Mouse (Mus musculus): ENCODE measurements around the gene Gprc5a. TPM values are rescaled to one million over a fixed set of nuclear protein-coding genes. Genes with fewer than 3 reads are reported as not detected.

Gene Gprc5a
- 1 to 10 TPM; 2.8 to 2.9 TPM for total RNA-seq (2021)
- long read RNA-seq, experiment 1, partial matches to known transcripts = 0 of 2 reads
- long read RNA-seq, experiment 1, other reads (novel, unspliced or antisense) = 1 of 2 reads
- long read RNA-seq, experiment 2 = 0 reads

DNA sequence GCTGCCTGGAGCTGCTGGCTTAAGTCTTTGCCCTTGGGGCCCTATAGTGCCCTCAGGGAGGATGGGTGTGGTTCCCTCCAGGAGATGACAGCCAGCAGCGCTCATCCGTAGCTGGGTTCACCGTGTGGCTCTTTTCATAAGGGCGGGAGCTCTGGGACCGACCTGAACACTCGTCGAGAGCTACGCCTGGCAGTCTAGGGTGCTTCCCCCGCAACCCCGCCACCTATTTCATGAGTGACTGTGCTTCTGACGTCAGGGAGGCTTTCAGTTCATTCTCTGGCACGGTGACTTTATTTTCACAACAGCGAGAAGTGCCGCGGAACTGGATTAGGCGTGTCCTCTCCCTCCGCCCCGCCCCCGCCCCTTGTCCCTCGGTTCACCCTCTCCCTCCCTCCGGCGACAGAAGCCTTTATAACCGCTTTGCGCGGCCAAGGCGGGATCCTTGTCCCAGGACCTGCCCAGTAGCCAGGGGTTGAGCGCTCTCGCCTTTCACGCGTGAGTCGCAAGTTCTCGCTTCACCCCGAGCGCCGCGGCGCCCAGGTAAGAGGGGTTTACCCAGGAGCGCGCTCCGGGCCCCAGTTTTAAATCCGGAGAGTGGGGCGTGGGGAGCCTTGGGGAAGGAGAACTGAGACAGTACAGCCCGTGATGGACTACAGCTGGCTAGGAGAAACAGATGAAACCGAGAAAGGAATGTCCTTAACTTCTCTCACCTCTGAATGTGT lies at the start of gene Gprc5a:
Gene Gprc5a, plus strand, starts transcription at position 416 of the 722 bp plus-strand sequence.
- peak; percentile 56 to 58 for DNase-seq
- intact Hi-C loops (cut with DNase I) = no loop called here

DNA sequence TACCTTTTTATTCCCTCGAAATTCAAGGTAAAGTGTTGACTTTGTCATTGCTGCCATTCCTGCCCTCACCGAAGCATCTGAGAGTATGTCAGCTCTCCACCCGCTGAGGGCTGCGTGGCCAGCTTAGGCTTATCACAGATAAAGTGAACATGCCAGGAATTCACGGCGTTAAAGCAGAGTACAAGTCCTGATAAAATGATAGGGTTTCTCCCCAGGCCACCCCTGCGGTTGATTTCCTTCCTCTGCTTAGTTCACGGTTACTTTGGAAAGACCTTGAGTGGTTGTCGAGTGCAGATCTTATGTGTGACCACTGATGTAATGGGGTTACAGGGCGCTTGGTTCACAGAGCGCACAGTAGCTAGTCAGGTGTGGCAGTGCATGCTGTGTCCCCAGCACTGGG lies 48.2 kb upstream of the Gprc5a start:
- intact Hi-C loops (cut with DNase I) = no loop called here
- DNase-seq = no peak

DNA sequence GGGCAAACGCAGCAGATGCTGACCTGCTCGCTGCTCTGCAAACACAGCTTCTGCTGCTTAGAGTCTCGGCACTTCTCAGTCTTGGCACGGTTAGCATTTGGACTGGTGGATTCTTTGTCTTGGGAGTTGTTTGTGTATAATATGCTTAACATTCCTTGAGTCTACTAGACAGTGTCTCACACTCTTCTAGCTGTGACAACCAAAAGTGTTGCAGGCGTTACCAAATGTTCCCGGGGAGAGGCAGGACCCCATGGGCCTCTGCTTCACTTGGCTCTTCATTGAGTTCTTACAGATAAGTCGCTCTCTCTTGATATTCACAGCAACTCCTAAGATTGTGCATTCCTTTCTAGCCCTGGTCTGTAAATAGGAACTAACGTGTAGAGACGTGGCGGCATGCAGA lies 45.9 kb upstream of the Gprc5a start:
- intact Hi-C loops (cut with DNase I) = no loop called here
- DNase-seq = no peak

DNA sequence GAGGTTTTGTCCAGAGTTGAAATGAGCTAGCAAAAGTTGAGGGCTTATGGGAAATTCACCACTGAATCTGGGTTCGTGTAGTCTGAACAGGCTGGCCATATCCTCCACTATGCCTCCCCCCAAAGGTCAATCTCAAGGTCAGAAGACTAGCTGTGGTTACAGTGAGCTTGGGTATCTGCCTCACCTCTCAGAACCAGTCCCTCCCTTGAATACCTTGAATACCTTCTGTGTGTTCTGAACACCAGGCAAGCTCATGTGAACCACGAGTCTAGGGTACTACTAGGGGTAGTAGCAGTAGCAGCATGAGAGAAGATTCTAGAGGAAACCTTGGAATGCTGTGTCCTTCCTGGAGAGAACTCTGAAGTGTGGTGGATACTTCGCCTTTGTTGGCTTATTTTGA lies 43.8 kb upstream of the Gprc5a start:
- no peak for DNase-seq
- intact Hi-C loops (cut with DNase I) = no loop called here

DNA sequence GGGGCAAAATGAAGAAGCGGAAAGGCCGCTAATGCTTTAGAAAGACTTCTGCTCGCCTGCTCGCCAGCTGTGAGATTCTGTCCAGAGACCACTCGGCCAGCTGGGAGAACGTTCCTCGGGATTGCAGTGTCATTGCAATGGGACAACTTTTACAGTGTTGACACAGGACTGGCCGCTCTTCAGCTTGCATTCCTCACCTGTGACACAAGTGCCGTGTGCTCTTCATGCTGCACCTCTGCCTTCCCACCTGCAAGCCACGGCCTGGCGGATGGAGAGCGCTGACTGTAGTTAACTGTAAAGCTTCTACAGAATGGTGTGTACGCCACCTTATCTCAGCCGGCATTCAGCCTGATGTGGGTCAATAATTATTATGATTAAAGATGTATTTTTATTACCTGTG lies 42.1 kb upstream of the Gprc5a start:
- DNase-seq = no peak
- intact Hi-C loops (cut with DNase I) = no loop called here

DNA sequence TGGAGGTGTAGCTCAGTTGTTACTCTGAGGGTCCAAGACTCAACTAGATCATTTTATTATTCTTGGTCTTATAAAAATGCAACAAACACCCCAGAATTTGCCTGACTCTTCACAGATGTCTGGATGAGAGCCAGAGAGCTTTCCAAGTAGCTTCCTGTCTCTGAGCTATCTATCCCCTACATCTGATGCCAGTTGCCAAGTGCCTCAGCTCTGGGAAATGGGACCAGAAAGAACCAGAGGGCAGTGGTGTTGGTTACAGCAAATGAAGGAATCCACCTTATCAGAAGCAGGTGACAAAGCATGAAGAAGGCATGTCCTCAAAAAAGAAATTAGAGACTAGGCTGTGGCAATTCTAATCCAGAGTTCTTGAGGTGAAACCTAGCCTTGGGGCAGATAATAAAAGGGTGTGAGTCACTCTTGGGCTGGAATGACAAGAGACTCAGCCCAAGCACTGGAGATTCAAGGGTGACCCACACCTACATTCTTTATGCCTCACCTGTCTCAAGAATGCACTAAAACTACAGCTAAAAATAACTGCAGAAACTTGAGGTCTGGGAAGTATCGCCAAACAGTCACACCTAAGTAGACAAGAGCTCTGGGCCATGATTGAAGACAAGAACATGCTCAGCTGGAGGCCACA lies 40.5 kb upstream of the Gprc5a start:
- intact Hi-C loops (cut with DNase I) = no loop called here
- no peak for DNase-seq

DNA sequence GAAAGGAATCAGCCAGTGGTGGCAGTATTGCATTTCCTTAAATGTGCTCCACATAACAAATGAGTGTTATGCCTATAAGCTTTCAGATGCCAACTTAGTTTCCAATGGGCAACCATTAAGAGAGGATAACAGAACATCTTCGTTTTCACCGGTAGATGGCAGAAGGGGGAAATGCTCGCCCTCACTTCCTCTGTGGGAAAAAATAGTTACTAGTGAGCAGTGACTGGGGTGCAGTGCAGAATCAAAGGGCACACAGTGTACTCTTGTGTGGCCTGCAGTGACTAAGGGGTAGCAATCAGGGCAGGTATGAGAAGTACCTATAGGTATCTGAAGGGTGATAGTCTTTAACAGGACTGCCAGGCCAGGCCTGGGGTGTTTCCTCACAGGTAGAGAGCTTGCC lies 39.2 kb upstream of the Gprc5a start:
- intact Hi-C loops (cut with DNase I) = loop anchor here (2.0 kb wide), 1 partner anchor 119 kb away; no protein-coding TSS in a partner anchor
- DNase-seq = peak; percentile 11 to 21

DNA sequence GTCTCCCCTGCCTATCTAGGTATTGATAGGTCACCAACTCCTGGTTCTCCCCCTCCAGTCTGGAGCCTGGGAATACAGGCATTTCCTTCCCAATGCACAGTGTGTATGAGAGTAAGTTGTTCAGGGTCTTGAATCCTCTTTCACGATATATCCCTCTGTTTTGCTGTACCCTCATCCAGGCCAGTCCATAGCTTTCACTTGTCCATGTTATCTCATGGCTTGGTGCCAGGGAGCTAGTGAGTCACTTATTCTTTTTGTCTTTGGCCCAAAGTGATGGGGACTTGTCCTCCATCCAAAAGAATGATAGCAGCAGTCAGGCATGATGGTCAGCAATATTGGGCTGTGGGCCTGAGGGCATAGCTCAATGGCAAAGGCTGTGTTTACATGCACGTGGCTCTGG lies 38.7 kb upstream of the Gprc5a start:
- peak in 1 of 2 experiments; percentile 25 for DNase-seq
- intact Hi-C loops (cut with DNase I) = loop anchor here (2.0 kb wide), 1 partner anchor 118 kb away; no protein-coding TSS in a partner anchor

DNA sequence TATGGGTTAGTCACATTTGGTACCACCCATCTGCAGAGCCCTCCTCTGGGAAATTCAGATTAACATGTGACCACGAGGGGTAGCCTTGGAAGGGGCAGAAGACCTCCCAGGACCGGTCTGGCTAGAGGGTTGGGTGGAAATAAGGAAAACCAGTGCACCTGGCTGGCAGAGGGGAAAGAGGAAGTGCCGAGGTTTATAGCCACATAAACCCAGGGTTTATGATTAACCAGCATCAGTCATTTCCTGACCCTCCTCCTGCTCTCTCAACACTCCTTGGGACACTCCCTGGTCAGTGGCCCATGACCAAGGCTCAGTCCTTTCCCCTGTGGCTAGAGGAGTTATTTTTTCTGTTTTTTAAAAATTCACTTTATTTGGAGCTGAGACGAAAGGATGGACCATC lies 36.2 kb upstream of the Gprc5a start:
- intact Hi-C loops (cut with DNase I) = no loop called here
- DNase-seq = no peak

DNA sequence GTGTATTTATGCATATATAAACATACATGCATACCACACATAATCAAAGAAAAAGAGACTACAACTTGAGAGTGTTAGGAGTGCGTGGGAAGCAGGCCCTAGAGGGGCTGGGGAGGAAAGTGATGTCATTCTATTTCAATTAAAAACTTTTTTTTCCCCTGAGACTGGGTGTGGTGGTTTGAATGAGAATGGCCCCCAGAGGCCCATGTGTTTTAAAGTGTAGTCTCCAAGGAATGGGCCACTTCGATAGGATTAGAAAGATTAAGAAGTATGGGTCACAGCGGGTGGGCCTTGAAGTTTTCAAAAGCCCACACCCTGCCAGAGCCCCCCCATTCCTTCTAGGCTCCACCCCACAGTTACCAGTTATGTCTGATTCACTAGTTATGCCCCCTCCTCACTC lies 26.8 kb upstream of the Gprc5a start:
- intact Hi-C loops (cut with DNase I) = no loop called here
- DNase-seq = no peak

DNA sequence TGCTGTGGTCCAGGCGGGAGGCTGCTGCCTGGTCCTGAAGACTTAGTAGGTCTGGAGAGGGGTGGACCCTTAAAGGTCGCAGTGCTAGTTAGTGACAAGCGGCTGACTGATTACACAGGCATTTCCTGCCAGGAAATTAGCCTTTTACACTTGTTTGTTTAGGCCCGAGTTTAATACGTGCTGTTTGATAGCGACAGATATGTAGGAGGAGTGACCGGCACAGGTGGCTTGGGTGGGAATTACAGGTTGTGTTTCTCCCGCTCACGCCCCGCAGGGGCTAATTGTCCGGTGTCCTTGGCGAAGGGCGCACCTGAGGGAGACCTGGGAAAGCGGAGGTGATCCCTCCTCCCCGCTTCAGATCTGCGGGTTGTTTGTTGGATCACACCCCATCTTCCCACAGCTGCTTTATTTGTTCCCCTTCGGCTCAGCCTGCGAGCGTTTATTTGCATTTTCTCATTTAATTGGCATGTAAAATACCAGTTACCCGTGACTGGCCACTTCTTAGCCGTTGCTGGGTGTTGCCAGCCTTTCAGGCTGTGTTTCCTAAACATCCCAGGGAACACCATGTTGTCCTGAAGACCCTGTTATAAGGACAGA lies 25.1 kb upstream of the Gprc5a start:
- DNase-seq = no peak
- intact Hi-C loops (cut with DNase I) = no loop called here

DNA sequence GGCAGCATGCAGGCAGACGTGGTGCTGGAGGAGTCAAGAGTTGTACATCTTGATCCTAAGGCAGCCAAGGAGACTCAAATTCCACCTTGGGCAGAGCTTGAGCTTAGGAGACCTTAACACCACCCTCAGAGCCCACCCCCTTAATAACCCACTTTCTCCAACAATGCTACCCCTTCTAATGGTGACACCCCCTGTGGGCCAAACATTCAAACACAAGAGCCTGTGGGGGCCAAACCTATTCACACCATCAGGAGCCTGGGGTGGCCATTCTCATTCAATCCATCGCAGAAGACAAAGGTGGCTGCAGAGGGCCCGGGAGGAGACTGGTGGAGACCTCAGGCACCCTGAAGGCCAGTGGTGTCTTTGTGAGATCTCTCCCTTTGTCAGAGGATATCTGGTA lies 23.5 kb upstream of the Gprc5a start:
- intact Hi-C loops (cut with DNase I) = no loop called here
- DNase-seq = no peak

DNA sequence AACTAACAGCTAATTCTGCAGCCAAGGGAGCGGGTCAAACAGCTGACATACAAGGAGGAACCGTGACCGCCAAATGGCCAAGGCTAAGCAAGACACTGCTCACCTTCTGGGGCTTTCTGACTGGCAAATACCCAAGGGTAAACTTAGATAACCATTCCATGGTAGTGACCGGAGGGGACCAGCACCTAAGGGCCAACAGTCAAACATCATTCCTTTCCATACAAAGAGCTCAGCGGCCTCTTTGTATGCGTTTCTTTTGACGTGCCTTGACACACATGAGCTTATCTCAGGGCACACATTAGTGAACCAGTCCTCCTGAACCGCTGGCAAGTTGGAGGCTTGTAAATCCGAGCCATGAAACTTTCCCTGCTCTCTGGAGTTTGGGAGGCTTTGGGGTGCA lies 18.2 kb upstream of the Gprc5a start:
- intact Hi-C loops (cut with DNase I) = no loop called here
- no peak for DNase-seq

DNA sequence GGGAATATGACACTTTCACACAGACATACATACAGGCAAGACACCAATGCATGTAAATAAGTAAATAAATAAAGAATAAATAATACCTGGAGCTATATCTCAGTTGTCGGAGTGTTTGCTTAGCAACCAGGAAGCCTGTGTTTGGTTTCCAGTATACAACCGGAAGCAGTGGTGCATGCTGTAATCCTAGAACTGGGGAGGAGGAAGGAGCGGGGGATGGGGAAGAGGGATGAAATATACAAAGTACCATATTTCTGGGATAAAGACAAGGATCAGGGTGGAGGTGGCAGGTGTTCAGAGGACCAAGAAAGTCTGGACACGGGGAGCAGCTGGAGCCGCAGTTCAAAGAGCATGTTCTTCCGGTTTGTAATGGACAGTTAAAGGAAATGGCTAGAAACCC lies 16.9 kb upstream of the Gprc5a start:
- DNase-seq = no peak
- intact Hi-C loops (cut with DNase I) = no loop called here

DNA sequence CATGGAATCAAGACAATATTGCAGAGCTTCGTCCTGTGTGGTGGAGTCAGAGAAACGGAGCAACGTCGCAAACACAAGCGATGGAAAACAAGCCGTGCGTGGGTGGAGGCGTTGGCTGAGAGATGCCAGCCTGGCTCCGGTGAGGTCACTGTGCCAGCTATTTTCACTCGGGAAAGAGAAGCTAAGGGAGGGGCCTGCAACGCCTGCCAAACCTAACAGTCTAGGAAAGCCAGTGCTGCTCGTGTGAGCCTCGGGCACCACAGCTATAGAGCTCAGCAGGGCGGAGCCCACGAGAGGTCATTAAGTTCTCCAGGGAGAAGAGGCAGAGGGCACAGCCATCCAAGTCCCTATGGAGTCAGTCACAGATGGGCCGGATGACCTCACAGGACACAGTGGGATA lies 16.5 kb upstream of the Gprc5a start:
- intact Hi-C loops (cut with DNase I) = no loop called here
- DNase-seq = peak; percentile 9 to 37

DNA sequence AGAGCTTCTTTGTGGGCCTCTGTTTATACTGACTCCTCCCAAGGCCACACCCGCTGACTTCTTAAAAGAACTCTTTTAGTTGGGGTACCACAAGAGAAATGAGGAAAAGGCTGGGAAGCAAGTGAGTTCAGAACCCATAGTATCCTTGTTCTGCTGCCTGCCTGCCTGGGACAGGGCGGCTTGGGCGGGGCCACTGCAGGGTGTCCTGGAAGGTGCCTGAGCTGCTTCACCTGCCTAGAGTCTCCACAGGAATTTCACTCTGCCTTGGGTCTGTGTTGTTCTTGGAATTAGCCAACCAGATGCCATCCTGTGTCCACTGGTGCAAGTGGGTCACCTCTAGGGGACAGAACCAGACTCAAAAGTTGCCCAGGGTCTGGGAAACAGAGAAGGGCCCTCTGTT lies 11.7 kb upstream of the Gprc5a start:
- intact Hi-C loops (cut with DNase I) = no loop called here
- DNase-seq = no peak

DNA sequence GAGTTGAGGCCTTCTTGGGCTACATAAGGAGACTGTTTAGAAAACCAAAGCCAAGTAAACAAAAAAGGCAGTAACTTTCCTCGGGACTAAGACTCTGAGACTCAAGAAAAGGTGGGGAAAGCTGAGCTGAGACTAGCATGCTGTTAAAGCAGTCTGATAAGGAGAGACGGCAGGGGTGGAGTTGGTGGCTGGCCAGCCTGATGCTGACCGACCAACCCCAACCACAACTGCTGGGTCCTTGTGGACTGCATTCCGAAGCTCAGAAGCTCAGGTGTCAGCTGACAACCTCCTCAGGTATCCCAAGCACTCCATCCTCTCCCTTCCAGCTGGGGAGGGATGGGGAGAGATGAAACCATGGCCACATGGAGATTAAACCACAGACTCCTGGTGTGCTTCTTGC lies 9.6 kb upstream of the Gprc5a start:
- intact Hi-C loops (cut with DNase I) = no loop called here
- no peak for DNase-seq

DNA sequence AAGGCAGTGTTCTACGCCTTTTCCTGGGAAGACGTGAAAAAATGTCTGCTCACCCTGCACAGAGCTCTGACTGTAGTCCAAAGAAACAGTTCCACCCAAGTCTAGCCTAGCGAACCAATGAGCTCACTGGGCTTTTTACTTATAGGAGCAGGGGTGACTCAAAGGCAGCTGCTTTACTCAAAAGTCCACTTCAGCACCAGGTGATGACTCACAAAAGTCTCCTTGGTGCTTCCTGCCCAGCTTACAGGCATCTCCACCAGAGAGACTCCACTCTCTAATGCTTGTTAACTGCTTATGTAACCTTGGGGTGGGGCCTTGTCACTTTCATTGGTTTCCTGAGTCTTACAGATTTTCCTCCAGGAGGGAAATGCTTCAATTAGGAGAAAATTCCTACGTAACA lies 4.7 kb upstream of the Gprc5a start:
- DNase-seq = no peak
- intact Hi-C loops (cut with DNase I) = no loop called here

DNA sequence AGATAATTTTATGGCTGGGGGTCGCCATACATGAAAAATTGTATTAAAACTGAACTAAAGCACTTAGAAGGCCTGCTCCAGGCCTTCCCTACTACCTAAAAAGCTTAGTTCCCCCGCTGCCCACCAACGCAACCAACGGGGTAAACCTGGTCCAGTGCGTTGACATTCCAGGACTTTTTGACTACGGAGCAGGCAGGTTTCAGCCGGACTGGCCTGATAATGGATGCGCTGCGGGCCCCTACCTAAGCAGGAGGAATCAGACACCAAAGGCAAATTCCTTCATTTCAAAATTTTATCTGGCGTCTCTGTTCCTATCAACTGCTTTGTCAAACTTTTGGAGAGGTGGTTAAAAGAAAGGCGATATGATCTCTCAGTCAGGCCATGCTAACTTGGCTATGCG lies 830 bp upstream of the Gprc5a start:
- DNase-seq = no peak
- intact Hi-C loops (cut with DNase I) = no loop called here

DNA sequence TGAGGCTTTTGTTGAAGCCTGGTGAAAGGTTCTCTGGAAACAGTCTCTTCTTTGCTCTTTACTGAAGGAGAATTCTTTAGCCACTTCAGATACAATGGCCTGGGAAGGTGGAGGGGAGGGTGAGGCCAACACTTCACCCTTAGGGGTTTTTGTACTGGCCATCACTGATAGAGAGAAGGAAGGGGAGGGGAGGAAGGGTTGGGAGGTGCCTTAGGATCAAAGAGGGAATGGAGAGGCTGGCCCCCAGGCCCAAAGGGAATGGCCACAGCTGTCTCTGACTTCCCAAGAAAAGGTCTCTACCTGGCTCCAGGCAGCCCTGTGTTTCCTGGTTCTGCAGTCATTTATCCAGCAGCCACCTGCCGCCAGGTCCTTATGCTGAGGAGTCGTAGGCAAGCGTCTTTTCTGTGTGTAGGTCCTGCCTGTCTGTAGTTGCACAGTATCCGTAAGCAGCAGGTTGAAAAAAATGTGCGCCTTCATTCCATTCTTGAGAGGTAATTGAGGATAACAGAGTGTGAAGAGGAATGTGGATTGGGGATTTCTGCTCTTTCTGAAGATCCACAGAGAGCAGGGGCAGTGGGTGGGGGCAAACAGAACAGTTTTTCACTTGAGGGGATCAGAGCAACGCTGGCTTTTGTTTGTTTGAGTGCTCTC lies 1.5 kb downstream of the Gprc5a start:
- no peak for DNase-seq
- intact Hi-C loops (cut with DNase I) = no loop called here

DNA sequence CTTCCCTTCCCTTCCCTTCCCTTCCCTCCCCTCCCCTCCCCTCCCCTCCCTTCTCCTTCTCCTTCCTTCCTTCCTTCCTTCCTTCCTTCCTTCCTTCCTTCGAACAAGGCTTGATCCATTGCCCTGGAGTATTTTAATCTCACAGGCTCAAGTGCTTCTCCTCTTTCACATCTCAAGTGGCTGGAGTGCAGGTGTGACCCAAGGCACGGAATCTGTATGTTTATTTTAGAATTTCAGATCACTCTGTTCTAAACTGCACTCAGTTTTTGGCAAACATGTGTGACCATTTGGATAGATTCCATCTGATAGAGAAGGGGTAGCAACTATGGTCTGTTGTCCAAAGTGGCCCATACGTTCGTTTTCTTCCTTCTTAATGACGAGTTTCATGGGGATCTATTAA lies 2.8 kb downstream of the Gprc5a start:
- no peak for DNase-seq
- intact Hi-C loops (cut with DNase I) = no loop called here
